Mouse (Mus musculus): Measurements from ENCODE around the gene Ace2.

Ace2 gene

GRCm38 (mm10) chrX:164179746-164180145 lies 40.6 kb downstream of the Ace2 start:
- peak; percentile 5 to 33 for DNase-seq (ENCODE audit: low spot score in 2 of 2)

- DNase-seq (ENCODE audit: low spot score in 2 of 2) = peak; percentile 8 to 31
These were observed 44.7 kb downstream of the Ace2 start for GRCm38 (mm10) chrX:164183844-164184243.

GRCm38 (mm10) chrX:164189880-164190279 lies 50.7 kb downstream of the Ace2 start:
- no peak for DNase-seq (ENCODE audit: low spot score in 2 of 2)

- peak; percentile 2 to 46 for DNase-seq (ENCODE audit: low spot score in 2 of 2)
These were observed 58.5 kb downstream of the Ace2 start for GRCm38 (mm10) chrX:164197679-164198078.

- DNase-seq (ENCODE audit: low spot score in 2 of 2) = no peak
These were observed 61.4 kb downstream of the Ace2 start for GRCm38 (mm10) chrX:164200547-164200946.

GRCm38 (mm10) chrX:164221989-164222388 lies 82.9 kb downstream of the Ace2 start:
- peak in 1 of 2 experiments; percentile 3 for DNase-seq (ENCODE audit: low spot score in 2 of 2)

GRCm38 (mm10) chrX:164233380-164233779 lies 94.2 kb downstream of the Ace2 start:
- DNase-seq (ENCODE audit: low spot score in 2 of 2) = no peak
